Mouse (Mus musculus) ES-E14 (cell line): ENCODE measurements around the gene Nxph3. TPM values are rescaled to one million over a fixed set of nuclear protein-coding genes. Genes with fewer than 3 reads are reported as not detected.

Source experiments
- DNase-seq: peaks from one replicate; pipeline ENCODE4 v3.0.0-alpha.2; 2013; ENCODE audit warnings: low read depth, low spot score
- H3K27ac ChIP-seq: 2 replicates; pipeline ENCODE4 v1.5.1; 2012; ENCODE audit warnings: low read depth, mild to moderate bottlenecking, low read length, moderate library complexity, mixed read lengths; ENCODE audit not compliant: poor library complexity, insufficient read depth, severe bottlenecking
- H3K36me3 ChIP-seq: 2 replicates; pipeline ENCODE4 v1.6.1; 2012; ENCODE audit warnings: mild to moderate bottlenecking, low read length, moderate library complexity, mixed read lengths; ENCODE audit not compliant: control insufficient read depth, poor library complexity, insufficient read depth, severe bottlenecking
- H3K4me1 ChIP-seq, 2 experiments: fragments of 150-350 bp in 1 of 2; sonication (generic) in 1 of 2; 2 replicates each; pipeline ENCODE4 v1.6.1; 2012; ENCODE audit warnings: low read length in 2 of 2, mild to moderate bottlenecking in 1 of 2, mixed read lengths in 1 of 2; ENCODE audit not compliant: control insufficient read depth in 2 of 2, insufficient read depth in 2 of 2, poor library complexity in 1 of 2
- H3K4me3 ChIP-seq, 2 experiments: fragments of 150-350 bp in 1 of 2; sonication (generic) in 1 of 2; 2 replicates each; pipeline ENCODE4 v1.5.1; 2012; ENCODE audit warnings: low read length in 2 of 2, low read depth in 1 of 2, mild to moderate bottlenecking in 1 of 2, mixed read lengths in 1 of 2; ENCODE audit not compliant: insufficient read depth in 1 of 2, poor library complexity in 1 of 2, severe bottlenecking in 1 of 2
- H3K9ac ChIP-seq: 2 replicates; pipeline ENCODE4 v1.6.1; 2012; ENCODE audit warnings: low read depth, mild to moderate bottlenecking, low read length, mixed read lengths; ENCODE audit not compliant: poor library complexity, insufficient read depth, severe bottlenecking
- H3K9me3 ChIP-seq: fragments of 150-350 bp; sonication (generic); 2 replicates; pipeline ENCODE4 v1.6.1; 2012; ENCODE audit warnings: low read depth, mild to moderate bottlenecking, low read length; ENCODE audit not compliant: control insufficient read depth, insufficient read depth
- CHD2 ChIP-seq: IDR thresholded peaks from 2 replicates; pipeline ENCODE4 v1.6.1; 2014; ENCODE audit warnings: mild to moderate bottlenecking, low read depth, low read length, inconsistent platforms
- HCFC1 ChIP-seq: IDR thresholded peaks from 2 replicates; pipeline ENCODE4 v1.6.1; 2012; ENCODE audit warnings: low read length, inconsistent platforms, borderline replicate concordance; ENCODE audit not compliant: insufficient read depth
- MAFK ChIP-seq: IDR thresholded peaks from 2 replicates; pipeline ENCODE4 v1.6.1; 2014; ENCODE audit warnings: mild to moderate bottlenecking, low read depth, low read length, inconsistent platforms; ENCODE audit not compliant: insufficient read depth
- ZC3H11A ChIP-seq: IDR thresholded peaks from 2 replicates; pipeline ENCODE4 v1.6.1; 2012; ENCODE audit warnings: low read depth, mild to moderate bottlenecking, inconsistent platforms, low read length, borderline replicate concordance
- ZNF384 ChIP-seq: IDR thresholded peaks from 2 replicates; pipeline ENCODE4 v1.6.1; 2012; ENCODE audit warnings: low read depth, low read length, inconsistent platforms
- in situ Hi-C, 2 experiments: fragments of 600-800 bp; cut with MboI; formaldehyde crosslinking; loops; one replicate each; pipeline ENCODE4 v1.15.1; 2025; ENCODE audit warnings: low sequenced_read_pairs in 2 of 2, inconsistent platforms in 1 of 2; ENCODE audit not compliant: unreplicated experiment in 2 of 2
- total RNA-seq: library from RNA; depleted of rRNA; stranded (reverse); fragments of 300-350 nt; gene quantifications from 2 replicates; pipeline ENCODE4 v1.2.3, GENCODE M21; 2012; rRNA removed

Nxph3 gene
- total RNA-seq, 1 experiment: 2.4 TPM

DNA sequence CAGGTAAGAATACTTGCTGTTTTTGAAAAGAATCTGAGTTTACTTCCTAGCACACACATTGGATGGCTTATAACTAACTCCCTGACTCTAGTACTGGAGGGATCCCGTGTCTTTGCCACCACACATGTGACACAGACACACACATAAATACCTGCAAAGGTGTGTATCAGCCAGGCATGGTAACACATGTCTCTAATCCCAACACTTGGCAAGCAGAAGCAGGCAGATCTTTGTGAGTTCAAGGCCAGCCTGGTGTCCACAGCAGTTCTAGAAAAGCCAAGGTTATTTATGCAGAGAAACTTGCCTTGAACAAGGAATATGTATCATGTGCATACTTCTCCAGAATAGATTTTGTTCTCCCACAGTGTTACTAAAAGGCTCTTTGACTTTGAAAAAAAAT lies 40.9 kb downstream of the Nxph3 start:
- no peak for DNase-seq
- Histone ChIP-seq H3K9me3 (no peaks in the 10 kb centered on the region), H3K9ac (no peak overlapping the region), H3K4me1 (no peaks in the 10 kb centered on the region), H3K27ac (no peak overlapping the region), H3K4me3 (no peak overlapping the region), H3K36me3 (peaks cover 2% of the 10 kb centered on the region; the same call in 1 of the 2 replicates)
- no peak for TF ChIP-seq ZNF384
- TF ChIP-seq CHD2: no peak
- TF ChIP-seq ZC3H11A: no peak
- no peak for TF ChIP-seq HCFC1
- no peak for TF ChIP-seq MAFK
- in situ Hi-C loops: no loop called here

GRCm38 (mm10) chr11:95472942-95473341 lies 41.4 kb downstream of the Nxph3 start:
- Histone ChIP-seq H3K9ac (no peak overlapping the region), H3K27ac (no peak overlapping the region), H3K36me3 (peaks cover 2% of the 10 kb centered on the region; the same call in 1 of the 2 replicates), H3K4me1 (no peaks in the 10 kb centered on the region), H3K9me3 (no peaks in the 10 kb centered on the region), H3K4me3 (no peak overlapping the region)
- in situ Hi-C loops: no loop called here
- no peak for TF ChIP-seq ZNF384
- TF ChIP-seq CHD2: no peak
- no peak for TF ChIP-seq MAFK
- TF ChIP-seq ZC3H11A: no peak
- no peak for DNase-seq

- no peak for DNase-seq
- H3K9ac ChIP-seq: no peak overlapping the region
- in situ Hi-C loops: no loop called here
- no peaks in the 10 kb centered on the region for H3K9me3 ChIP-seq
- H3K4me3 ChIP-seq: no peak overlapping the region
- H3K4me1 ChIP-seq: no peaks in the 10 kb centered on the region
- TF ChIP-seq MAFK: peak; percentile 62
- TF ChIP-seq HCFC1: no peak
- no peak overlapping the region for H3K27ac ChIP-seq
- no peaks in the 10 kb centered on the region; the same call in 1 of the 2 replicates for H3K36me3 ChIP-seq
Observed at GRCm38 (mm10) chr11:95467731-95468130, 46.6 kb downstream of the Nxph3 start.

GRCm38 (mm10) chr11:95462168-95462567 lies 52.2 kb downstream of the Nxph3 start:
- no peak overlapping the region for H3K27ac ChIP-seq
- no peaks in the 10 kb centered on the region for H3K36me3 ChIP-seq
- H3K4me3 ChIP-seq: no peak overlapping the region
- no peak overlapping the region for H3K9ac ChIP-seq
- no peak for DNase-seq
- no peaks in the 10 kb centered on the region for H3K4me1 ChIP-seq
- H3K9me3 ChIP-seq: no peaks in the 10 kb centered on the region
- no peak for TF ChIP-seq ZC3H11A
- TF ChIP-seq ZNF384: no peak
- no peak for TF ChIP-seq MAFK
- TF ChIP-seq CHD2: no peak
- TF ChIP-seq HCFC1: no peak
- in situ Hi-C loops: no loop called here

GRCm38 (mm10) chr11:95460872-95461271 lies 53.5 kb downstream of the Nxph3 start:
- in situ Hi-C loops: no loop called here
- TF ChIP-seq MAFK: no peak
- TF ChIP-seq CHD2: no peak
- no peak for TF ChIP-seq ZNF384
- TF ChIP-seq ZC3H11A: no peak
- no peak for TF ChIP-seq HCFC1
- Histone ChIP-seq H3K9ac (no peak overlapping the region), H3K36me3 (no peaks in the 10 kb centered on the region), H3K4me1 (no peaks in the 10 kb centered on the region), H3K4me3 (no peak overlapping the region), H3K27ac (no peak overlapping the region), H3K9me3 (no peaks in the 10 kb centered on the region)
- DNase-seq: no peak

Other genes starting within 250 kb of the Nxph3 start
- 108 and 118 TPM in 2 replicates for gene Kat7, start 204.3 kb downstream of the Nxph3 start, total RNA-seq
- 19.6 and 26.2 TPM in 2 replicates for gene Fam117a, start 177.6 kb downstream of the Nxph3 start, total RNA-seq
- 145 and 156 TPM in 2 replicates for gene Slc35b1, start 129.9 kb downstream of the Nxph3 start, total RNA-seq
- 21.5 and 30.8 TPM in 2 replicates for gene Spop, start 100.5 kb downstream of the Nxph3 start, total RNA-seq
- 19.9 and 26.1 TPM in 2 replicates for gene Ngfr, start 73.2 kb upstream of the Nxph3 start, total RNA-seq
- 693 and 831 TPM in 2 replicates for gene Phb, start 152.4 kb upstream of the Nxph3 start, total RNA-seq
- 26.9 and 47.0 TPM in 2 replicates for gene Zfp652, start 198.1 kb upstream of the Nxph3 start, total RNA-seq
- 1.5 and 3.0 TPM in 2 replicates for gene B130006D01Rik, start 209.0 kb upstream of the Nxph3 start, total RNA-seq